Mouse (Mus musculus) yolk sac, embryonic 10.5 days (tissue): Measurements from ENCODE around the gene Erc2.
A peak's percentile ranks its signal among the peaks of the same experiment; 100 is the strongest.

ENCODE experiments used
- DNase-seq: peaks from one replicate; pipeline ENCODE4 v3.0.0-alpha.2; 2017; ENCODE audit warnings: low spot score

The Erc2 gene

DNA sequence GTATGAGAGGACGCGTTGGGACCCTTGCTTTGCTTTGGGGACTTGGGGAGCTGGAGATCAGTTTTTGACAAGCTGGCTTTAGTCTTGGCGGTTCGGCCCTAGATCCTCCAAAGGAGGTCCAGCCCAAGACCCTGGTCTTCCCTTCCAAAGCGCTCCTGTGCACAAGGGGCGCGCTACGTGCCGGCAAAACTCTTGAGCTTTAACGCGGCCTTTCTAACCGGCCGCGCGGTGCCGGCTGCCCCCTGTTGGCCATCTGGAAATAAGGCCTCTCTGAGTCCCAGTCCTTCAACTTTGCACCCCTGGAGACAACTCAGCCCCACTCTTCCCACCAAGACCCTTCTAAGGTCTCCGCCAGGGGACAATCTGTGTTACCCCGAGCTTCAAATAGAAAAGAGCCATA, 885.2 kb downstream of the Erc2 start:
- DNase-seq, result peak; percentile 68

- DNase-seq, result no peak
Measured at GRCm38 (mm10) chr14:28508288-28509258, 886.3 kb downstream of the Erc2 start.

- DNase-seq, result peak; percentile 55
Measured at GRCm38 (mm10) chr14:28509441-28510340, 887.5 kb downstream of the Erc2 start.

- DNase-seq, result peak; percentile 18
Measured at GRCm38 (mm10) chr14:28510341-28511028, 888.3 kb downstream of the Erc2 start.

- DNase-seq, result peak; percentile 23
Measured at GRCm38 (mm10) chr14:28511029-28511651, 888.9 kb downstream of the Erc2 start.

GRCm38 (mm10) chr14:28512805-28513590, 890.8 kb downstream of the Erc2 start:
- DNase-seq, result no peak

- no peak for DNase-seq
Measured at GRCm38 (mm10) chr14:28514171-28514570, 891.9 kb downstream of the Erc2 start.

GRCm38 (mm10) chr14:28515331-28515730, 893.1 kb downstream of the Erc2 start:
- no peak for DNase-seq

GRCm38 (mm10) chr14:28517631-28518560, 895.7 kb downstream of the Erc2 start:
- DNase-seq, result no peak

GRCm38 (mm10) chr14:28521106-28521505, 898.9 kb downstream of the Erc2 start:
- no peak for DNase-seq

DNA sequence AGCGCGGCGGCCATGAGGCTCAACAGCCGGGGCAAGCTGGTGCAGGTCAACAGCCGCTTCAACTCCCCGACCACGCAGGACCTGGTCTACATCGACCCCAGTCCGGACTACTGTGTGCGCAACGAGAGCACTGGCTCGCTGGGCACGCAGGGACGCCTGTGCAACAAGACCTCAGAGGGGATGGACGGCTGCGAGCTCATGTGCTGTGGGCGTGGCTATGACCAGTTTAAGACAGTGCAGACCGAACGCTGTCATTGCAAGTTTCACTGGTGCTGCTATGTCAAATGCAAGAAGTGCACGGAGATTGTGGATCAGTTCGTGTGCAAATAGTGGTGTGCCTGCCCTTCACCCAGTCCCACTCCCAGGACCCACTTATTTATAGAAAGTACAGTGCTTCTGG, 900.4 kb downstream of the Erc2 start:
- no peak for DNase-seq

- DNase-seq, result no peak
Measured at GRCm38 (mm10) chr14:28525566-28525965, 903.3 kb downstream of the Erc2 start.
